Mouse (Mus musculus): Measurements from ENCODE around the gene Tcf7l2.

- TF ChIP-seq CTCF (IDR thresholded peaks at IDR 0.05; ENCODE audit: extremely low read depth, insufficient read length, insufficient replicate concordance, low read depth, low read length) (no peak), POLR2A (IDR thresholded peaks at IDR 0.05; ENCODE audit: low read depth, low read length) (no peak)
These were observed 873 bp downstream of the Tcf7l2 start for GRCm38 (mm10) chr19:55742386-55743000.
